Mouse (Mus musculus): ENCODE measurements at regions not wholly inside any gene's neighbourhood (a gene's known extent, or its start where the extent isn't known, plus 50 kb on each side); places are given as distances from the start of the nearest gene placed in this dataset.

GRCm38 (mm10) chr8:11062348-11062946 lies 54.2 kb upstream of the Irs2 start:
- 34% methylated on average over 3 of the region's 3 CpGs for WGBS
- Histone ChIP-seq H3K9ac (no peak overlapping the region), H3K4me1 (ENCODE audit: insufficient read depth) (no peaks in the 10 kb centered on the region), H3K27ac (ENCODE audit: low read depth) (no peak overlapping the region), H3K4me2 (no peak overlapping the region), H3K4me3 (ENCODE audit: low read depth, low read length) (no peak overlapping the region), H3K9me3 (ENCODE audit: low read depth, low read length) (no peaks in the 10 kb centered on the region), H3K27me3 (ENCODE audit: insufficient read depth, low read length) (no peaks in the 10 kb centered on the region), H3K36me3 (ENCODE audit: insufficient read depth) (no peaks in the 10 kb centered on the region)
- DNase-seq (no peak), ATAC-seq (ENCODE audit: insufficient read depth) (no peak)
- TF ChIP-seq CTCF (IDR thresholded peaks at IDR 0.05; ENCODE audit: low read depth): no peak

- TF ChIP-seq CTCF (IDR thresholded peaks at IDR 0.05; ENCODE audit: low read depth): no peak
Measured at GRCm38 (mm10) chr8:11061711-11062110, 53.5 kb upstream of the Irs2 start.

DNA sequence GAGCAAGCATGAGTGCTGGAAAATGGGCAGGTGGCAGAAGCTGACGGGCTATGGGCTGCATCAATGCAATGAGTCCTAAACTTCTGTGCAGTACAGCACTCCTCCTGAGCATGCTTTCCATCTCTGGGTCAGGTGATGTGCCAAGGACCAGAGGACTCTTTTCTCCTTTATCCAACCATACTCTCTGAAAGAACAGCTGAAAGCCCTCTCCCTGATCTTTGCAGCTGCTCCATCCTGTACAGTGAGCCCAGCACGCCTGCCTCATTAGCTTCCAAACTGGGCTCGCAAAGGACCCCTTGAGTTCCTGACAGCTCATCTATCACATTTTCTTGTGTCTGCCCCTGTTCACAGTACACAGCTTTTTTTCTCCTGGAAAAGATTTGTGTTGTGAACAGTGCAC lies 52.3 kb upstream of the Irs2 start:
- TF ChIP-seq CTCF (IDR thresholded peaks at IDR 0.05; ENCODE audit: low read depth): no peak
- Histone ChIP-seq H3K9ac (no peak overlapping the region), H3K4me3 (ENCODE audit: low read depth, low read length) (no peak overlapping the region), H3K4me2 (no peak overlapping the region), H3K9me3 (ENCODE audit: low read depth, low read length) (no peaks in the 10 kb centered on the region), H3K36me3 (ENCODE audit: insufficient read depth) (no peaks in the 10 kb centered on the region), H3K4me1 (ENCODE audit: insufficient read depth) (no peaks in the 10 kb centered on the region), H3K27ac (ENCODE audit: low read depth) (no peak overlapping the region), H3K27me3 (ENCODE audit: insufficient read depth, low read length) (no peaks in the 10 kb centered on the region)
- ATAC-seq (ENCODE audit: insufficient read depth) (no peak), DNase-seq (no peak)
- WGBS: 30% methylated on average over 3 of the region's 3 CpGs

More at GRCm38 (mm10) chr8:11061711-11062110, 53.5 kb upstream of the Irs2 start:
- no peaks in the 10 kb centered on the region for H3K9me3 ChIP-seq (ENCODE audit: low read depth, low read length)
- no peaks in the 10 kb centered on the region for H3K36me3 ChIP-seq (ENCODE audit: insufficient read depth)
- DNase-seq: no peak
- H3K27ac ChIP-seq (ENCODE audit: low read depth): no peak overlapping the region
- no peak overlapping the region for H3K4me3 ChIP-seq (ENCODE audit: low read depth, low read length)
- no peaks in the 10 kb centered on the region for H3K4me1 ChIP-seq (ENCODE audit: insufficient read depth)
- ATAC-seq (ENCODE audit: insufficient read depth): no peak
- no peak overlapping the region for H3K9ac ChIP-seq
- 62% methylated on average over 1 of the region's 1 CpGs for WGBS
- H3K27me3 ChIP-seq (ENCODE audit: insufficient read depth, low read length): no peaks in the 10 kb centered on the region
- H3K4me2 ChIP-seq: no peak overlapping the region

DNA sequence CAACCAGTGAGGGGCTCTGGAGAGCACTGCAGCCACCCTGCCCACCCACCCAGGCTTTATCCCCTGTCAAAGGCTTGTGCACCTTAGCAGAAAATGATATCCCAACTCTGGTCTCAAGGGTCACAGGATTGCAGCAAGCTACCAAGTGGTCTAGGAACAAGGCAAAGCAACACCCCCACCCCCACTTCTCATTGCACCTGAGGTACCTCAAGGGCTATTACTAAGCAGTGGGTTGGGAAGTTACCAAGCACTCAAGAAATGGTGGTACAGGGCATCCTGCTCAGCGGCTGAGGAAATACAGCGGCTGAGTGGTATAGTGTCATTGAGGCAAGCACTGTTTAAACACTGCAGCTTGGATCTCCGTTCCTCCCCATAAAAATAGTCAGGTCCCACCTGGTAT lies 50.1 kb upstream of the Irs2 start:
- TF ChIP-seq CTCF (IDR thresholded peaks at IDR 0.05; ENCODE audit: low read depth): no peak
- no peak for ATAC-seq (ENCODE audit: insufficient read depth)
- no peak overlapping the region for H3K4me2 ChIP-seq
- 77% methylated on average over 3 of the region's 3 CpGs for WGBS
- H3K27ac ChIP-seq (ENCODE audit: low read depth): no peak overlapping the region
- no peak overlapping the region for H3K9ac ChIP-seq
- H3K4me3 ChIP-seq (ENCODE audit: low read depth, low read length): no peak overlapping the region
- no peaks in the 10 kb centered on the region for H3K27me3 ChIP-seq (ENCODE audit: insufficient read depth, low read length)
- no peaks in the 10 kb centered on the region for H3K9me3 ChIP-seq (ENCODE audit: low read depth, low read length)
- no peak for DNase-seq
- no peaks in the 10 kb centered on the region for H3K4me1 ChIP-seq (ENCODE audit: insufficient read depth)
- no peaks in the 10 kb centered on the region for H3K36me3 ChIP-seq (ENCODE audit: insufficient read depth)
